Mouse (Mus musculus) layer of hippocampus, adult 11-12 months (tissue): ENCODE data around the gene Gm12258.
A peak's percentile ranks its signal among the peaks of the same experiment; 100 is the strongest.
"Not testable (repeated sequence)": the region's sequence is repeated elsewhere in the genome, so short reads cannot be mapped to it uniquely, and the experiment has no call there.

Experiments
- DNase-seq: peaks from one replicate; pipeline ENCODE4 v3.0.0; 2022; ENCODE audit warnings: low spot score

Gene Gm12258

GRCm38 (mm10) chr11:58846919-58847461 is at the start of gene Gm12258:
Gene Gm12258 (plus strand): TSS chr11:58847158.
- peak; percentile 97 for DNase-seq

GRCm38 (mm10) chr11:58799747-58800146 is 47.2 kb upstream of the Gm12258 start:
- DNase-seq, result no peak

DNA sequence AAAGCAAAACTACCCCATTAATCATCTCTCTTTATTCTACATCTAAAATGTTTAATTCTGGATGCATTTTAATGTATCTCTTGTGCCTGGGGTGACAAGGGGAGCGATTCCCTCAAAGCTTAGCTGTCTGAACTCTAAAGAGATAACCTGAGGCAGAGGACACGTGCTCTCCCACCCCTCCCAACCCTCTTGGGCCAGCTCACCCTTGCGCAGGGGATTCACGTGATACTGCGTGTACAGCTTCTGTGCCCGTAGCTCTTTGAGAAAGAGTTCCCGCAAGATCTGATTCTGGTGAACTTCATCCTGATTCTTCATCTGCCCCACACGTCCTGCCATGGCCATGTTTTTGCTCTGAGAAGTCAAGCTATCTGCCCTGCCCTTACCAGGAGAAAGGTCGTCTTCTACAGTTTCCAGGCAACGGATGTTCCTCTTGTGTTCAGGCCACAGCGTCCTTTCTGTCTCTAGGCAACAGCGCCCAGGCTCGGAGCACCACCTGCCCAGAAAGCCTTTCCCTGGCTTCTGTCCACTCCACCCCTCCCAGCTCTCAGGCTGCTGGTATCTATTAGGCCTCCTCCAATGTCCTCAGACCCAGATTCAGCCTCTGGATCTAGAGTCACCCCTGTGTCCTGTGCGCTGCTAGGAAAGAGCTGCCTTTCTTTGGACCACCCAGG is 45.3 kb upstream of the Gm12258 start, which contains the start of gene Fam183b:
Gene Fam183b (minus strand): TSS at position 403 of the 671 bp plus-strand sequence.
- peak; percentile 34 for DNase-seq

GRCm38 (mm10) chr11:58803871-58804270 is 43.1 kb upstream of the Gm12258 start:
- no peak for DNase-seq

DNA sequence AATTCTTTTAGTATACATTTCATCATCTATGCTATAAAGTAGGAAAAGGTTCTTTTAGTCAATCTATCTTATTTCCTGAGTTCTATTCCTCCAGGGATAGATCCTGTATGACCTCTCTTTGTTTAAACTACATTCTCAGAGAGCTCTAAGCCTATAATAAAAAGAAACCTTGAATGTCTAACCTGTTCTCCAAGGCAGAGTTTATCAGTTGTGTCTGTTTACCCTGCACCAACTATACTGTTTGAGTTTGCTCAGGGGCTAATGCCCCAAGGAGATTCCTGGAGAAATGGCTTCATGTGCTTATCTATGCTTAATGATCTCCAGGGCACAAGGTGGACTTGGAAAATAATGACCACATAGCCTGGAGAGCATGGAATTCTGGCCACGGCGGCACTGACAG is 42.6 kb upstream of the Gm12258 start:
- DNase-seq, result no peak

GRCm38 (mm10) chr11:58812001-58812400 is 35.0 kb upstream of the Gm12258 start:
- DNase-seq, result no peak

DNA sequence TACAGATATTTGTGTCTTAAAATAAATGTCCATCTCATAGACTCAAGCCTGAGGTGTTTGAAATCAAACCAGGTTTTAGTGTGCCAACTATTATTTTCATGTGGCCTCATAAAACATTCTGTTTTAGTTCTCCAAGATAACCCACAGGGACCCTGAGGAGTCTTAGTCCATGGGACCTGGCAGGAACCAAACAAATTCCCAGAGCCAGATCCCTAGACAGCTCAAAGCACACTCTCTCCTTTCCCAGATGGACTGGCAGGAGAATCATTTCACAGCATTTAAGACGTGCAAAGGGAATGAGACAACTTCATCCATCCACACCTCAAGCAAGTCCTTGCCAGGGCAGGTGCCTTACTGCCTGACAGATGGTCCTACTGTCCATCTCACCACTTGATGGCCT is 32.3 kb upstream of the Gm12258 start, which contains the start of gene Olfr313:
Gene Olfr313 (plus strand): TSS at position 301 of the 400 bp plus-strand sequence.
- not testable (repeated sequence) for DNase-seq

- DNase-seq, result no peak
Observed at GRCm38 (mm10) chr11:58815676-58816075, 31.3 kb upstream of the Gm12258 start.

DNA sequence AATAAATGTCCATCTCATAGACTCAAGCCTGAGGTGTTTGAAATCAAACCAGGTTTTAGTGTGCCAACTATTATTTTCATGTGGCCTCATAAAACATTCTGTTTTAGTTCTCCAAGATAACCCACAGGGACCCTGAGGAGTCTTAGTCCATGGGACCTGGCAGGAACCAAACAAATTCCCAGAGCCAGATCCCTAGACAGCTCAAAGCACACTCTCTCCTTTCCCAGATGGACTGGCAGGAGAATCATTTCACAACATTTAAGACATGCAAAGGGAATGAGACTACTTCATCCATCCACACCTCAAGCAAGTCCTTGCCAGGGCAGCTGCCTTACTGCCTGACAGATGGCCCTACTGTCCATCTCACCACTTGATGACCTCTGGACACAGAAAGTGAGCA is 18.0 kb upstream of the Gm12258 start, which contains the start of gene Olfr312:
Gene Olfr312 (plus strand): TSS at position 301 of the 400 bp plus-strand sequence.
- not testable (repeated sequence) for DNase-seq

DNA sequence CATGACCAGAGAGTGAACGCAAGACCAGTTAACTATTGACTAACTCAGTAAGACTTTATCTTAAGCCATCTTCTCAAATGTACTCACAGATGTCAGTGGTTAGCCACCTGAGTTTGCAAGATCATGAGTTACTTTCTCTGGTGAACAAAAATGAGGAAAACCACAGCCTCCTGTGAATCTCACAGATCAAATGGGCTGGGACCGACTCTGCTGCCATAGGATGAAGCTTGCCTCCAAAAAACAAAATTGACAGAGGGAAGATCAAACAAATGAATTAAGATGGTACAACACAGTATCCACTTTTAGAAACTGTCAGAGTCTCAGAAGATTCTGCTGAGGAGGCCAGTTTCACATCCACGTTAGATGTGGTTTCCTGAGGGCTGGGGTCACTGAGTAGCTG is 17.2 kb upstream of the Gm12258 start:
- no peak for DNase-seq

GRCm38 (mm10) chr11:58832541-58832940 is 14.4 kb upstream of the Gm12258 start:
- not testable (repeated sequence) for DNase-seq

- not testable (repeated sequence) for DNase-seq
Observed at GRCm38 (mm10) chr11:58838951-58839350, 8.0 kb upstream of the Gm12258 start, which contains the start of gene Olfr311. Gene Olfr311 (plus strand): TSS chr11:58839251.

GRCm38 (mm10) chr11:58847636-58848035 is 678 bp downstream of the Gm12258 start:
- no peak for DNase-seq

DNA sequence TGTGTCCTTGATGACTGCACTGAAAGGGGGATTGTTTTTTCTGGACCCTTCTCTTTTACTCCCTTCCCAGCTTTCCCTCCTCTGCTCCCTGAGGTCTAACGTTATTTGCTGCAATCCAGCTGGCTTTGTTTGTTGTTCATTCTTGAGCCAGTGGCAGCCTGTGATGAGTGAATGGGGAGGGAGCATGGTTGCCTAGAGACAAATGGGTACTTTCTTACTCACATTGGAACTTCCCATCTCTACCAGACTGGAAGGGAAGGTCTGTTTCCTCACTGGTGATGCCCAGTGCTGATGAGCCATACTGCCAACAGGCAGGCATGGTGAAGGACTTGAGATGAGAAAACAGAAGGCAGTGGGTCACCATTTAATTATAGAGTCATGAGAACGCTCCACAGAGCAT is 2.8 kb downstream of the Gm12258 start:
- DNase-seq, result no peak

DNA sequence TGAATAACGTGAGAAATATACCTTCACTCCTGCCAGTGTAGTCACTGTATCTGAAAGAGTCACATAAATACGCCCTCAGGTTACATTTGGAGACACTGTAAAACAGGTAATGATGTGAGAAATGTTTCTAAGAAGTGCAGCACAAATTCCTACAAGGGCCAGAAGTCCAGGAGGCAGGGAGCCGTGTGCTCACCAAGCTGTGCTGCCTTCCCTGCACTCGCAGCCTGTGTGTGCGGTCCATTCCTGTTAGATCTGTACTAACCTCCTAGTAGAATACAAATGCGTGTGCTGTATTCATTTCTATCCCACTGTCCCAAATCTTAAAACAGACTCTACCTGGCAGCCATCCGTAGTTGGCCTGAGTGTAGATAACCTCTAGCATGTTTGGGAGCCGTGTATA is 13.8 kb downstream of the Gm12258 start:
- no peak for DNase-seq

DNA sequence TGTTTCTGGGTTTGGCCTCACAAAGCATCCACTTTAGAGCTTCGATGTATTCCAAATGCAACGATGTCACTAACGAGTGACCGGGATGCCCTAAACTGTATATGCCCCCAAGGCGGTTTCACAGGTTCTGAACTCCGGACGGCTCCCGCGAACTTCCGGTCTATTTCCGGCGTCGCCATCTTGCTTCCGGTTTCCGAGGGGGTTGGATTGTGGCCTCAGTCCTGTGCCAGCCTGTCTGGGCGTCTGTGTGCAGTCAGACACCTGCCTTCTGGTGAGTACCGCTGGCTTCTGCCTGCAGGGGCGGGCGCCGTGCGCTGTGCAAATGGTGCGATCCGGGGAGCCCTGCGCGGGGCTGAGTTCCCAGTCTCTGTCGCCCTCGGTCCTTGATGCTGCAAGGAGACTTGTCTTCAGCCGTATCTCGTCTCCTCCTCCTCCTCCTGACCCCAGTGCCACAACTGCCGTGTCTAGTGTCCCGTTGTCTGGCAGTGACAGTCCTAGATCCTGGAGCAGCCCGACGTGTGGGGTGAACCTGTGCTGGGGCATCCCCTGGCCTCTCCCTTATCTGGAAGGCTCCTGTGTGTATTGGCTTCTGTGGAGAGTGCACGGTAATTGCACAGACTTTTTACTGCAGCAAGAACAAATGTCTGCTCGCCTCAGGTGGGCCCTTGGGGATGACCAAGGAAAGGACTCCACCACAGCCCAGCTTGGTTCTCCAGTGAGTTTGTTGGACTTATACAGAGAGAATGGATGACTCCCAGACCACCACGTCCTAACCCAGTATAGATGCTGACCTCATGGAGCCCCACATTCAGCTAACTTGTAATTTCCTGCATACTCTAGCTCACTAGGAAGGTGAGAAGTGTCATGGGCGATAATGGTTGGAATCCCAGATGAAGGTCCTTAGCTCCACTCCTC is 20.3 kb downstream of the Gm12258 start, which contains the start of gene 2810021J22Rik:
Gene 2810021J22Rik (plus strand): TSS at position 178 of the 915 bp plus-strand sequence.
- peak; percentile 79 for DNase-seq

DNA sequence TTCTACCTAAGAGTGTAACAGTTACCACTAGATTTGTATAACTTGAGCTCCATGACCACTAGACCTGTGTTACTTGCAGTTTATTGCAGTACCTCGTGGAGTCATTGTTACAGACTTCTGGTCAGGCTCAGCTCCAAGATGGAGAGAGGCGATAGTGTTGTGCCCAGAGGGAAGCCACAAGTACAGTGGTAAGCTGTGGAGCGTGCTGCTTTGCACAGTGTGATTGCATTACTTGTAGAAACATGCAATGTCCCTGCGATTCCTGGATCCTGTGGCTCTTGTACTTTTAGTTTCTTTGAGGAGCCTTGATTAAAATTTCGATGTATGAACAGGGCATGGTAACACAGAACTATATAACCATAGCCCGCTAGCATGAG is 21.0 kb downstream of the Gm12258 start:
- DNase-seq, result no peak

DNA sequence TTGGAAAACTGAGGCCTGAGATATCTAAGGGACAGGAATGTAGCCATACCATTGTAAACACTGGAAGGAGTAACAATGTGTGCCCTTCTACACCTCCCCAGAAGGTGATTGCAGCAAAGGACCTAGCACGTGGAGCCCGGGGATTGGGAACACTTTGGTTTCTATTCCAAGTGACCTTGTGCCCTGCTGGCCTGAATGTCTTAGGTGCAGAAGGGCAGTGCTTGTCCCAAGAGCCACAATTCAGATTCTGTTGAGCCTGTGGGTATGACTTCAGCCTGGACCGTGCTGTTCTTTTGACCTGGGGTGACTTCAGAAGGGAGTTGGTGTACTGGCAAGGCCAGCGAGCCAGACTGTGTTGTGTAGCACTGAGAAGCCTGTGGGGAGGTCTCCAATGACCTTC is 24.0 kb downstream of the Gm12258 start:
- DNase-seq, result no peak

- DNase-seq, result no peak
Observed at GRCm38 (mm10) chr11:58883756-58884155, 36.8 kb downstream of the Gm12258 start.

DNA sequence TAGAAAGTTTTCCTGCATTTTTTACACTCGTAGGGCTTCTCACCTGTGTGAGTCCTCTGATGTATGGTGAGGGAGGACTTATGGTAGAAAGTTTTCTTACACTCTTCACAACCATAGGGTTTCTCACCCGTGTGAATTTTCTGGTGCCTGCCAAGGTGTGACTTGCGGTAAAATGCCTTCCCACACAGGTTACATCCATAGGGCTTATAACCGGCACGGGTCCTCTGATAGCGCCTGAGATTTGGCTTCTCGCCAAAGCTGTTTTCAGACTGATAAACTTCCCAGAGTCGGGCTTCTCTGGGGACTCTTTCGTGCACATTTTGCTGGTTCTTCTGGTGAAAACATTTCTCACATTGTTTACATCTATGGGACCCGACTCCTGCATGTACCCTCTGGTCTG is 43.6 kb downstream of the Gm12258 start:
- no peak for DNase-seq

DNA sequence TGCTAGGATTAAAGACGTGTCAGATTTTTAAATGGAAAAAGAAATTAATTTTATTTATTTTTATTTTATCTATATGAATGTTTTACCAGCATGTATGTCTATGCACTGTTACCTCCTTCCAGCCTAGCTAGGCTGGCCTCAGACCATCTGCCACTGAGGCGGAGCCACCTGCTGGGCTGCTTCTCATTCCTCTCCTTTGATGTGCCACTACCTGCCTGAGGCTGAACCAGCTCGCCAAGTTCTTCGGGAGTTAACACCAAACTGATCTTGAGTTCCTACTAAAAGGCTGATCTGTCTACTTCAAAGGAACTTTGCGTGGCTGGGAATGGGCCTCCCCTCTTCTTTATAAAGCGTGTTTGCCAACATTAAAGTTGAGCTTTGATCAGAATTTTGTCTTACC is 47.5 kb downstream of the Gm12258 start:
- no peak for DNase-seq

DNA sequence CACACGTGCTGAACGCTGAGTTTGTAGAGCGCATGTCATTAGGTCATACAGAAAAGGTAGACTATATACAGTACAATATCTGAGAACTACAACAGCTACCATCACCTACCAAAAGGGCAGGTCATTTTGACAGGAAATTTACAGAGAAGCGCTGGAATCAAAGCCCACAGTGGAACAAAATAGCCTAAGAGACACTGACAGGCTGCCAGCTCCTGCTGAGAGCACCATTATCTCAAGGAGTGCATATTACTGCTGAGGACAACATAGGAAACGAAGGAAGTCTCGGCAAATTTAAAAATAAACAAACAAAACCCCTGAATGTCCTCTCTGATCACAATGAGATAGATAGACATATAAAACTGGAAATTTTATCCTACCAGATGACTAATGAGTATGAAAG is 50.5 kb downstream of the Gm12258 start:
- no peak for DNase-seq
